Comparison of ENCODE assay signal across 16 mouse cellular contexts in genomic region chr10:56156956-56157355, GRCm38 (mm10).
"Had no signal": no experiment of that assay in that cellular context is flagged by ENCODE, and none has a peak within 500 bp of the region (broad histone marks: within the 10 kb centered on the region; RNA-seq: fewer than 3 reads in every experiment).

No protein-coding gene starts in this region.

- H3K27me3 ChIP-seq: liver, embryonic 13.5 days; lung, embryonic 15.5 days; midbrain, embryonic 13.5 days; midbrain, embryonic 15.5 days; neural tube, embryonic 12.5 days had no signal

- DNase-seq: liver, embryonic 13.5 days; lung, adult 2 months; lung, postnatal 14 days; lung, postnatal 36 days; right cerebral cortex, postnatal 14 days; spleen, adult 18-20 months; thymus, adult 18-20 months; thymus, postnatal 14 days; thymus, postnatal 36 days had no signal

- H3K36me3 ChIP-seq: liver, embryonic 13.5 days; lung, embryonic 15.5 days; midbrain, embryonic 15.5 days; neural tube, embryonic 12.5 days had no signal

- H3K4me2 ChIP-seq: liver, embryonic 13.5 days; lung, embryonic 15.5 days; midbrain, embryonic 11.5 days; midbrain, embryonic 13.5 days; midbrain, embryonic 15.5 days; neural tube, embryonic 12.5 days had no signal

- H3K9me3 ChIP-seq: liver, embryonic 13.5 days; lung, embryonic 15.5 days; midbrain, embryonic 13.5 days; midbrain, embryonic 15.5 days; neural tube, embryonic 12.5 days had no signal

- H3K4me1 ChIP-seq: liver, embryonic 13.5 days; lung, embryonic 15.5 days; midbrain, embryonic 15.5 days; neural tube, embryonic 12.5 days had no signal

- H3K27ac ChIP-seq: liver, embryonic 13.5 days; lung, embryonic 15.5 days; macrophage; midbrain, embryonic 13.5 days; midbrain, embryonic 15.5 days; neural tube, embryonic 12.5 days had no signal

- H3K9ac ChIP-seq: liver, embryonic 13.5 days; lung, embryonic 15.5 days; midbrain, embryonic 13.5 days; midbrain, embryonic 15.5 days; neural tube, embryonic 12.5 days had no signal

- ATAC-seq: lung, postnatal 0 days; midbrain, embryonic 13.5 days; midbrain, embryonic 15.5 days had no signal

- H3K4me3 ChIP-seq: liver, embryonic 13.5 days; lung, embryonic 15.5 days; midbrain, embryonic 13.5 days; midbrain, embryonic 15.5 days; neural tube, embryonic 12.5 days had no signal
